Mouse (Mus musculus): Measurements from ENCODE around the gene Olfr312. TPM values are rescaled to one million over a fixed set of nuclear protein-coding genes. Genes with fewer than 3 reads are reported as not detected.
"Not testable (repeated sequence)": the region's sequence is repeated elsewhere in the genome, so short reads cannot be mapped to it uniquely, and the experiment has no call there.

Gene Olfr312
- polyA plus RNA-seq, 1 experiment = not detected

- H3K4me3 ChIP-seq (replicated peaks) = no peak overlapping the region
- no peaks in the 10 kb centered on the region for H3K9me3 ChIP-seq (ENCODE audit: control insufficient read depth, low read length)
- no peaks in the 10 kb centered on the region for H3K36me3 ChIP-seq (ENCODE audit: control insufficient read depth)
- no peaks in the 10 kb centered on the region for H3K27me3 ChIP-seq (ENCODE audit: control insufficient read depth)
- peaks cover 2% of the 10 kb centered on the region for H3K4me1 ChIP-seq (ENCODE audit: control insufficient read depth)
- TF ChIP-seq GATA1 (IDR thresholded peaks at IDR 0.05; ENCODE audit: low read length) = no peak
- TF ChIP-seq TAL1 (IDR thresholded peaks at IDR 0.05; ENCODE audit: low read length) = no peak
Measured at GRCm38 (mm10) chr11:58799747-58800146, 29.3 kb upstream of the Olfr312 start.

DNA sequence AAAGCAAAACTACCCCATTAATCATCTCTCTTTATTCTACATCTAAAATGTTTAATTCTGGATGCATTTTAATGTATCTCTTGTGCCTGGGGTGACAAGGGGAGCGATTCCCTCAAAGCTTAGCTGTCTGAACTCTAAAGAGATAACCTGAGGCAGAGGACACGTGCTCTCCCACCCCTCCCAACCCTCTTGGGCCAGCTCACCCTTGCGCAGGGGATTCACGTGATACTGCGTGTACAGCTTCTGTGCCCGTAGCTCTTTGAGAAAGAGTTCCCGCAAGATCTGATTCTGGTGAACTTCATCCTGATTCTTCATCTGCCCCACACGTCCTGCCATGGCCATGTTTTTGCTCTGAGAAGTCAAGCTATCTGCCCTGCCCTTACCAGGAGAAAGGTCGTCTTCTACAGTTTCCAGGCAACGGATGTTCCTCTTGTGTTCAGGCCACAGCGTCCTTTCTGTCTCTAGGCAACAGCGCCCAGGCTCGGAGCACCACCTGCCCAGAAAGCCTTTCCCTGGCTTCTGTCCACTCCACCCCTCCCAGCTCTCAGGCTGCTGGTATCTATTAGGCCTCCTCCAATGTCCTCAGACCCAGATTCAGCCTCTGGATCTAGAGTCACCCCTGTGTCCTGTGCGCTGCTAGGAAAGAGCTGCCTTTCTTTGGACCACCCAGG lies 27.3 kb upstream of the Olfr312 start, which contains the start of gene Fam183b:
Gene Fam183b (minus strand): TSS at position 403 of the 671 bp plus-strand sequence.
- H3K36me3 ChIP-seq (ENCODE audit: control insufficient read depth) = no peaks in the 10 kb centered on the region
- TF ChIP-seq GATA1 (IDR thresholded peaks at IDR 0.05; ENCODE audit: low read length) (no peak), TAL1 (IDR thresholded peaks at IDR 0.05; ENCODE audit: low read length) (no peak)
- H3K27me3 ChIP-seq (ENCODE audit: control insufficient read depth) = no peaks in the 10 kb centered on the region
- H3K4me1 ChIP-seq (ENCODE audit: control insufficient read depth) = peaks cover 7% of the 10 kb centered on the region
- no peak within 1 kb of the TSS for H3K4me3 ChIP-seq (replicated peaks)
- no peaks in the 10 kb centered on the region for H3K9me3 ChIP-seq (ENCODE audit: control insufficient read depth, low read length)

GRCm38 (mm10) chr11:58803871-58804270 lies 25.2 kb upstream of the Olfr312 start:
- H3K4me1 ChIP-seq (ENCODE audit: control insufficient read depth) = peaks cover 7% of the 10 kb centered on the region
- no peaks in the 10 kb centered on the region for H3K9me3 ChIP-seq (ENCODE audit: control insufficient read depth, low read length)
- no peaks in the 10 kb centered on the region for H3K27me3 ChIP-seq (ENCODE audit: control insufficient read depth)
- no peaks in the 10 kb centered on the region for H3K36me3 ChIP-seq (ENCODE audit: control insufficient read depth)
- H3K4me3 ChIP-seq (replicated peaks) = no peak overlapping the region
- TF ChIP-seq GATA1 (IDR thresholded peaks at IDR 0.05; ENCODE audit: low read length) (no peak), TAL1 (IDR thresholded peaks at IDR 0.05; ENCODE audit: low read length) (no peak)

GRCm38 (mm10) chr11:58804393-58804792 lies 24.6 kb upstream of the Olfr312 start:
- no peaks in the 10 kb centered on the region for H3K36me3 ChIP-seq (ENCODE audit: control insufficient read depth)
- no peaks in the 10 kb centered on the region for H3K9me3 ChIP-seq (ENCODE audit: control insufficient read depth, low read length)
- no peaks in the 10 kb centered on the region for H3K27me3 ChIP-seq (ENCODE audit: control insufficient read depth)
- no peak overlapping the region for H3K4me3 ChIP-seq (replicated peaks)
- TF ChIP-seq TAL1 (IDR thresholded peaks at IDR 0.05; ENCODE audit: low read length) (no peak), GATA1 (IDR thresholded peaks at IDR 0.05; ENCODE audit: low read length) (no peak)
- peaks cover 7% of the 10 kb centered on the region for H3K4me1 ChIP-seq (ENCODE audit: control insufficient read depth)

- H3K4me1 ChIP-seq (ENCODE audit: control insufficient read depth) = no peaks in the 10 kb centered on the region
- TF ChIP-seq GATA1 (IDR thresholded peaks at IDR 0.05; ENCODE audit: low read length) (no peak), TAL1 (IDR thresholded peaks at IDR 0.05; ENCODE audit: low read length) (no peak)
- no peaks in the 10 kb centered on the region for H3K36me3 ChIP-seq (ENCODE audit: control insufficient read depth)
- no peaks in the 10 kb centered on the region for H3K27me3 ChIP-seq (ENCODE audit: control insufficient read depth)
- H3K9me3 ChIP-seq (ENCODE audit: control insufficient read depth, low read length) = no peaks in the 10 kb centered on the region
- H3K4me3 ChIP-seq (replicated peaks) = no peak overlapping the region
Measured at GRCm38 (mm10) chr11:58812001-58812400, 17.0 kb upstream of the Olfr312 start.

DNA sequence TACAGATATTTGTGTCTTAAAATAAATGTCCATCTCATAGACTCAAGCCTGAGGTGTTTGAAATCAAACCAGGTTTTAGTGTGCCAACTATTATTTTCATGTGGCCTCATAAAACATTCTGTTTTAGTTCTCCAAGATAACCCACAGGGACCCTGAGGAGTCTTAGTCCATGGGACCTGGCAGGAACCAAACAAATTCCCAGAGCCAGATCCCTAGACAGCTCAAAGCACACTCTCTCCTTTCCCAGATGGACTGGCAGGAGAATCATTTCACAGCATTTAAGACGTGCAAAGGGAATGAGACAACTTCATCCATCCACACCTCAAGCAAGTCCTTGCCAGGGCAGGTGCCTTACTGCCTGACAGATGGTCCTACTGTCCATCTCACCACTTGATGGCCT lies 14.3 kb upstream of the Olfr312 start, which contains the start of gene Olfr313:
Gene Olfr313 (plus strand): TSS at position 301 of the 400 bp plus-strand sequence.
- not testable (repeated sequence) for H3K36me3 ChIP-seq (ENCODE audit: control insufficient read depth); H3K4me3 ChIP-seq (replicated peaks); H3K9me3 ChIP-seq (ENCODE audit: control insufficient read depth, low read length); H3K4me1 ChIP-seq (ENCODE audit: control insufficient read depth); H3K27me3 ChIP-seq (ENCODE audit: control insufficient read depth)

- Histone ChIP-seq H3K36me3 (ENCODE audit: control insufficient read depth) (no peaks in the 10 kb centered on the region), H3K9me3 (ENCODE audit: control insufficient read depth, low read length) (no peaks in the 10 kb centered on the region), H3K4me3 (replicated peaks) (no peak overlapping the region), H3K27me3 (ENCODE audit: control insufficient read depth) (no peaks in the 10 kb centered on the region), H3K4me1 (ENCODE audit: control insufficient read depth) (no peaks in the 10 kb centered on the region)
- TF ChIP-seq GATA1 (IDR thresholded peaks at IDR 0.05; ENCODE audit: low read length) (no peak), TAL1 (IDR thresholded peaks at IDR 0.05; ENCODE audit: low read length) (no peak)
Measured at GRCm38 (mm10) chr11:58815676-58816075, 13.4 kb upstream of the Olfr312 start.

- peaks cover 4% of the 10 kb centered on the region; the same call in 1 of the 2 replicates for H3K4me1 ChIP-seq (ENCODE audit: control insufficient read depth)
- no peaks in the 10 kb centered on the region for H3K36me3 ChIP-seq (ENCODE audit: control insufficient read depth)
- H3K27me3 ChIP-seq (ENCODE audit: control insufficient read depth) = peaks cover 3% of the 10 kb centered on the region; the same call in 1 of the 2 replicates
- no peak overlapping the region for H3K4me3 ChIP-seq (replicated peaks)
- TF ChIP-seq TAL1 (IDR thresholded peaks at IDR 0.05; ENCODE audit: low read length) (no peak), GATA1 (IDR thresholded peaks at IDR 0.05; ENCODE audit: low read length) (no peak)
- no peaks in the 10 kb centered on the region for H3K9me3 ChIP-seq (ENCODE audit: control insufficient read depth, low read length)
Measured at GRCm38 (mm10) chr11:58829764-58830163, 727 bp downstream of the Olfr312 start.

- not testable (repeated sequence) for H3K27me3 ChIP-seq (ENCODE audit: control insufficient read depth); H3K4me1 ChIP-seq (ENCODE audit: control insufficient read depth); H3K4me3 ChIP-seq (replicated peaks); H3K9me3 ChIP-seq (ENCODE audit: control insufficient read depth, low read length); H3K36me3 ChIP-seq (ENCODE audit: control insufficient read depth)
Measured at GRCm38 (mm10) chr11:58832541-58832940, 3.5 kb downstream of the Olfr312 start.

DNA sequence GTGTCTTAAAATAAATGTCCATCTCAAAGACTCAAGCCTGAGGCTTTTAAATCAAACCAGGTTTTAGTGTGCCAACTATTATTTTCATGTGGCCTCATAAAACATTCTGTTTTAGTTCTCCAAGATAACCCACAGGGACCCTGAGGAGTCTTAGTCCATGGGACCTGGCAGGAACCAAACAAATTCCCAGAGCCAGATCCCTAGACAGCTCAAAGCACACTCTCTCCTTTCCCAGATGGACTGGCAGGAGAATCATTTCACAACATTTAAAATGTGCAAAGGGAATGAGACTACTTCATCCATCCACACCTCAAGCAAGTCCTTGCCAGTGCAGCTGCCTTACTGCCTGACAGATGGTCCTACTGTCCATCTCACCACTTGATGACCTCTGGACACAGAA lies 9.9 kb downstream of the Olfr312 start, which contains the start of gene Olfr311:
Gene Olfr311 (plus strand): TSS at position 301 of the 400 bp plus-strand sequence.
- not testable (repeated sequence) for H3K4me3 ChIP-seq (replicated peaks); H3K4me1 ChIP-seq (ENCODE audit: control insufficient read depth); H3K36me3 ChIP-seq (ENCODE audit: control insufficient read depth); H3K9me3 ChIP-seq (ENCODE audit: control insufficient read depth, low read length); H3K27me3 ChIP-seq (ENCODE audit: control insufficient read depth)
